Mouse (Mus musculus): Measurements from ENCODE around the gene Papss2.

Gene Papss2

DNA sequence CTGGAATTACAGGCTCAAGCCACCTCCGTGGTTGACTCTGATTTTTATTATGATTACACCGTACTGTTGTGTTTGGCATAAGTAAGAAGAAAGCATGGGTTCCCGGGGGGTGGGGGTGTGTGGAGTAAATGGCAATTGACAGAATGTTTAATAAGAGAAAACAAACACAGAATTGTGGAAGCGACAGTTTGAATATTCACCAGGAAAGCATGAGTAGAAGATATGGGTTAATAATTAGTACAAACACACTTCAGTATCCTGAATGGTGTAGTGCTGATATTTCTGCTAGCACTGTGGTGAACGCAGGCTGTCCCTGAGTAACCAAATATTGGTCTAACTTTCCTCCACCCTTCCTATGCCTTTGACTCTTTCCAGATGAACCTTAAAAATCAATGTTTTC lies 3.8 kb downstream of the Papss2 start:
- no peak for DNase-seq (ENCODE audit: low read depth, low spot score)

DNA sequence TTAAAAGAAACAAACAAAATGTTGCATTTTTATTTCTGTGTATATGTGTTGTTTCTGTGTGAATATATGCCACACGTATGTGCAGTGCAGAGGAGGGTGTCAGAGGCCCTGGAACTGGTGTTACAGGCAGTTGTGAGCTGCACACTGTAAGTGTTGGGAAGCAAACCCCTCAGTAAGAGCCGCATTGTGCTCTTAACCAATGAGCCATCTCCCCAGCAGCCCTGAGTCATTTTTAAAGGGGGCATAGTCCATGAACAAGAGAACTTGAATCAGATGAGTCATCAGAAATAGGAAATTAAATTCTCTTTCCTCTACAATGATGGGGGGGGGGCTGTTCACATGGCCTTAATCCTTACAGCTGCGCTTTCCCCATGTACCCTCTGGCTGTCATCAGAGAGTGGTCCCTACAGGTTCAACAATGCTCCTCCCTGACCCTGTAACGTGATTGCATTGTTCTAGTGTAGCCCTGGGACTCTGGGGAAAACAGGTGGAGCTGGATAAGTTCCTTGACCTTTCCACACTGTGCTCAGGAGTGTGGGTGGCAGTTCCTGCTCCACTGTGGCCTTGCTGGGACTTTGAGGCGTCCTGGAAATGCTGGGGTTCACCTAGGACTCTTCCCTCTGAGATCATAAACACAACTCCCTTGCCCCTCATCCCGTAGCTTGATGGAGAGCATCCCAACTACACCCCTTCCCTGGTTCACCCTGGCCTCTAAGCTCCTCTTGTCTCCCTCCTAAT lies 5.6 kb downstream of the Papss2 start:
- no peak for DNase-seq (ENCODE audit: low read depth, low spot score)

DNA sequence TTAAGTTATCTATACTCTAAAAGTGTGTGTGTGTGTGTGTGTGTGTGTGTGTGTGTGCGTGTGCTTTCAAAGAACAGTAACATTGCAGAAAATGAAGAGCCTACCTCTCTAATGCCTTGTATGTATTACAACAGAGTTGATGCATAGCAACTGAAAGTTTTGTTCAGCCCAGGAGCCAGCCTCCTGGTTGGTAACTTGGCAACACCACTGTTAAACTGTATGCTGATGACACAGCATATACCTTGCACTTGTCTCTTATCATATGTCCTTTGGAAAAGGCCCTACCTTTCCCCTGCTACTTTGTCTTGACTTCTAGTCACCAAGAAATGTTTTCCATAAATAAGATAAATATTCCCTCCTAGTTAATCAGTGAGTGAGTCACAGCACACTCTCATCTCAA lies 7.9 kb downstream of the Papss2 start:
- no peak for DNase-seq (ENCODE audit: low read depth, low spot score)

DNA sequence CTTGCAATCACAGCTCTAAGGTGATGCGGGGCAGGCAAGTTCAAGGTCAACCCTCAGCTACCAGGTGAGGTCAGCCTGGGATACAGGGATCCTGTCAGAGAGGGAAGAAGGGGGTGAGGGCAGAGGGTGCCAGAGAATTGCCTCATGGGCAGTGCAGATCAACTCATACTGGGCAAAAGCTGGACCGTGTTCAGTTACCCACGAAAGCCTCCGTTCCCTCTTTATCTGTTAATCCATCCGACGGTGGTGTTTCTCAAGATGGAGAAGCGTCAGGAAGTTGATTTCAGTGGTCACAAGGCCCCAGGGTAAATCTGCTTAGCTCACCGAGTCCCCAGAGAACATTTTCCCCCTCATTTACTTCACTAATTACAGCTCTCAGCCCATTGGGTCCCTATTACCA lies 8.5 kb downstream of the Papss2 start:
- no peak for DNase-seq (ENCODE audit: low read depth, low spot score)

DNA sequence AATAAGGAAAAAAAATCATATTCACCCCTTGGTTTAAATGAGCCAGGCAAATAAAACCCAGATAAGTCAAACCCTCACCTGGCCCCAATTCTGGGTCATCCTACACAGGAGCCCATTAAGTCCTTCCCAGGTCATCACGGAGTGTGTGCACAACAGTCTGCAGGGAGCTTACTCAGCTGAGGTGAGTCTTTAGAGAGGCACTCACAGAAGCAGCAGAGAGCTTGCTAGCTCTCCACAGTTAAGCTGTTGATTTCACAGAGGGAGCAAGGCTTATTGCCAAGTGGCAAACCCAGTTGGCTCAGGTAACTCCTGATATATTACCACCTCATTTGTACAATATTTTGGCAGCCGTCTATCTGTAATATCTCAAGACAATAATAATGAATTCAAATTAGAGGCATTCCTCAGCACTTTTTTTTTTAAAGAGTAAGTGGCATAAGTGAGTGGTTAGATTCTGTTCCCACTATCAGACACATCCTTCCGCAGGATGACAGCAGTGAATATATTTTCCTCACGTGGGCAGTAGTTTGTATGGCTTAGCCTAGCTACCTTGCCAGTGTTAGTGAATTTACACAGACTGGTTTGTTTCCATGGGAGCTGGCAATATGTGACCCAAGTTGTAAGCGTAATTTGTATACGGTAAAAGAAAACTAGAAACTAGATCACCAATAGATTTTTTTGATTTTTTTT lies 9.1 kb downstream of the Papss2 start:
- no peak for DNase-seq (ENCODE audit: low read depth, low spot score)

DNA sequence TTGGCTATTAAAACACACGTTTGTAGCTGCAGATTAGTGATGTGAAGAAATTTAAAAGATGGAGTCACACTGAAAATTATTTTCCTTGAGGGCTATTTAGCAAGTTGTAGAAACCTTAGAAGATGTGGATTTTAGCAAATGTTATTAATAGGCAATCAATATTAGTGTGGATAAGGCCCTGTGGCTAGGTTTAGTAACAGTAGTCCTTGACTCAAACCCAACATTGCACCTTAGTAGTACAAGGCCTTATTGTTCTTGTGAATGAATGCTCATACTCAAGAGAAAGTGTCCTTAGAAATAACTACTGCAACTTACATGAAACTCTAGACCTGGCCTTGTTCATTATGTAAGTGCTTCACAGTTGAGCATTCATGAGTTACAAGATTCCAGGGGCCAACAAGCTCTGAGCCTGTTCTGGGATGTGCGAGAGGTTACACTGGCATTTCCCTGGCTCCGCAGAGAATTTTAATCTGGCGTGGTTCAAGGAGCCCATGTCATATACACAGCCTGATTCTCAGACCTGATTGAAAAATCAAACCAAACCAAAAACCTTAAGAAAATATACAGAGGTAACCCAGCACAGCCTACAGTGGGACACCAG lies 10.7 kb downstream of the Papss2 start:
- no peak for DNase-seq (ENCODE audit: low read depth, low spot score)

DNA sequence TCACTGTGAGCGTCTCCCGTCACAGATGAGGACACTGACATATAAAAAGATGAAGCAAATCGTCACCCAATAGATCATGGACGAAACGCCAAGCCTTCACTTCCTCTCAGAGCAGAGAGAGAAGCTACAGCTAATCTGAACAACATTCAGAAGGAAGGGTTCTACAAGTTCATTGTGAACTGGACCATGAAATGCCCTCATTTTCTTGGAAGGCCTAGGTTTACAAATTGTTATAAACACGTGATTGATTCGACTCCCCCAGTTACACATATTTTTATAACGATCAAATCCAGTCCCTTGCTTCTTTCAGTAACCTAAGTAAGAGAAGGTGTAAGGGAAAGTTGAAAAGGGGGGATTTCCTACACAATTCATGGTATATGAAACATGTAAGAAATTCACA lies 11.4 kb downstream of the Papss2 start:
- no peak for DNase-seq (ENCODE audit: low read depth, low spot score)

DNA sequence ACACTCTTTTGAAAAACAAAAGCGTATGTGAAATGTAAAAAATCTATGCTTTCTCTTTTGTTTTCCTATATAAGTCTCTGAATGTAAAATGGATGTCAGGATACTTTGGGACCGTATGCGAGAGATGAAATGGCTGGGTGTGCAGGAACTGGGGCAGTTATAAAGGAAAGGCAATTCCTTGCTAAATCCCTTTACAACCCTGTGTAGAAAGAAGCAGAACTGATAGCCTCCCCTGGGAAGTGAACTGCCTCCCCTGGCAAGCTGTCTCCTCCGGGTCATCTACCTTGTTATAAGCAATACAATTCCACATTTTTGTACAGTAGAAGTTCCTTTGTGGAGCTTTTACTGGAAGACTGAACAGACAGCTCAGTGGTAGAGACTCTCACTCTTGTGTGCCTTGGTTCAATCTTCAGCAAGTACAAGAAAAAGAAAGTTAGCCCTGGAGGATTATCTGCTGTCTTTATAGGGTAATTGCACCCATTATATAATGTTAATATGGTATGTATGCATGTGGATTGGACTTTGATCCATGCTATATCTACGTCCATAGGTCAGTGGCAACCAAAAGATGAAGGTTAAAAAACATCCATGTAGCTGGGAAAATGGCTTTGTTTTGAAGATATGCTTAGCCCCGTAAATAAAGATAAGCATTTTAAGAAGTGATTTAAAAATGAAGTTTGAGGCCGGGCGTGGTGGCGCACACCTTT lies 15.9 kb downstream of the Papss2 start:
- DNase-seq (ENCODE audit: low read depth, low spot score) = no peak

DNA sequence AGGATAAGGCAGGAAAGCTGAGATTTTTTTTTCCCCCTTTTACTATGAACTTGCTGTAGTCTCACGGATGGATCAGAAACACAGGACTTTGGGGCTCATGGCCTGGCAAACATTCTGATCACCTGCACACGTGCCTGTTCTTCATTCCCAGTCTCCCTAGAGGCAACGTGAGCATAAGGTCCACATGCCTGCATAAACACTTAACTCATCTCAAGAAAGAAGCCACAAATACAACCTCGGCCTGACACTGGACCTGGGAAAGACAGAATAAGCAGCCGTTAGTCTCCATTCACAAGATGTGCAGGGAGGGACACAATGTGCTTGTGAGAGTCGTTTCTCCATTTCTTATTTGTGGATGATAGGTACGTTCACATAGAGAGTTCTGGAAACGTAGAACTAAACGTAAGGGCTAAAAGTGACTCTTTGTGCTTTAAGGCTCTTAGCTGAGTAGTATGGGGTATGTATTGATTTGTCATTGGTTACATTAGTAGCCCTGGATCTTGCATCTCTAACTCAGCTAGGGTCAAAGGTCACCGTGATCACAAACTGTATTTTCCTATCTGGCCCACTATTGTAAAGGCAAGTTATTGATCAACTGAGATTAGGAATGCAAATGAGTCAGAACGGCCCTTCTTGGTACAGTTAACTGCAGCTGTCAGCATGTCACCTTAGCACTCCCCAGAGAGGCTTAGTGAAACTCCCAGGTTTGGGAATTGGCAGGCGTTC lies 18.6 kb downstream of the Papss2 start:
- DNase-seq (ENCODE audit: low read depth, low spot score) = no peak

DNA sequence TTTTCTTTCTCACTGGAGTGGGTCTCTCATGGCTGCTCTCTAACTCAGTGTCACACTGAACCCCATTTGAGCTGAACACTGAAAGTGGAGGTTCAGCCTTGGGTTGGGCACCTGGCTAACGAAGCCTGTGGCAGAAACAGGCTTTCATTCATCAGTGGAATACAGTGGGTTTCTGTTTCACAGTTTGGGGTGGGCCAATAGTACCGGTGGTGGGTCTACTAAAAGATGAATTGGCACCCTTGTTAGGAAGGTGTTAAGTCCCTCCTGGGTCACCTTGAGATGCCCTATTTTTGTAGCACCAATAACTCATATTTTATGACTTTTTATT lies 19.1 kb downstream of the Papss2 start:
- no peak for DNase-seq (ENCODE audit: low read depth, low spot score)

DNA sequence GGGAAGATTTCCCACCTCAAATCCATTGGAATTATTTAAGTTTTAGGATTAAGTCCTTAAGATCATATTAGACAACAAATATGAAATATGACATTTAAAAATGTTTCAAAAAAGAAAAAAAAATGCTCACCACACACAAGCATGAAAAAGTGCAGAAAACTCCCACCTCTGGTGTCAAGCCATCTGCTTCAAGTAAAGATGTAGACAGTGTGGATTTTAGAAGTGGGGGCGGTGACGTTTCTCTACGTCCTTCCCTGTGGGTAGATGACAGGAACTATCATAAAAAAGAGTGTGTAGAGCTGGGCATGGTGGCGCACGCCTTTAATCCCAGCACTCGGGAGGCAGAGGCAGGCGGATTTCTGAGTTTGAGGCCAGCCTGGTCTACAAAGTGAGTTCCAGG lies 21.1 kb downstream of the Papss2 start:
- no peak for DNase-seq (ENCODE audit: low read depth, low spot score)

DNA sequence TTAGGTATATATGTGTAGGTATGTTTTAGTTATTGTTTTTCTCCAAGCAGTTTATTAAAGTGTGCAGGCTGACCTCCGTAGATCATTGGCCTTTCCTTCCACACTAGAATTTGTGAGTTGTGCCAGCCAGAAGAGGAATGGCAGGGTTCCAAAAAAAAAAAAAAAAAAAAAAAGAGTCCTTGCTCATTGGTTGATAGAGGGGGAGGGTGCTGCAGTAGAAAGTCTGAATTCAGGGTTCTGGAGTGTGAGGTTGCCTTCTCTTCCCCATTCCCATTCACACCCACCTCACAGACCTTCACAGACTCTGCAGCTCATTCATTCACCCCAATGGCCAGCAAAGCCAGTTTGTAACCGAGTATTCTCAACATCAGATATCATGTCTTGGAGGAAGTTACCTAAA lies 24.1 kb downstream of the Papss2 start:
- no peak for DNase-seq (ENCODE audit: low read depth, low spot score)

DNA sequence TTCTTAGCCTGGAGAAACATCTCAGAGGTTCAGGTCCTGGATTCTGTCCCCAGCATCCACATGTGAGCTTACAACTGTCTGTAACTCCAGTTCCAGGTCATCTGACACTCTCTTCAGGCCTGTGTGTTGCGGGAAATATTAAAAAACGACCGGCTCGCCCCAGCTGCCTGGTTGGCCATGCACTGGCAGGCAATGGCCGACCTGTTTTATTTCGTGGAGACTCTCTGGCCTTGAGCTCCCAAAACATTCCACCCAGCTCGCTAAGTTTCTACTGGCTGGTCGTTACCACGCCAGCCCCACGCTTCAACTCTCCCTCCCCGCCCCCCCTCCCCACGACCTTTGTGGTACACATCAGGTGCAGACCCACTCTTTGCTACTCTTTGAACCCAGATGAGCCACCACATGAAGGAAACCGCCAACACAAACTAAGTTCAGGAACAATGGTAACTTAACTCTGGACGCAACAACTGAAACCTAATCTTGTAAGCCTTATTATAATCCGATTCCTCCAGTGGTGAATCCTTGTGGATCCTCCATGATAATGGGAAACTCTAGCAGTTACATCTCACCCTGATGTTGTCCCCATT lies 25.4 kb downstream of the Papss2 start:
- no peak for DNase-seq (ENCODE audit: low read depth, low spot score)

DNA sequence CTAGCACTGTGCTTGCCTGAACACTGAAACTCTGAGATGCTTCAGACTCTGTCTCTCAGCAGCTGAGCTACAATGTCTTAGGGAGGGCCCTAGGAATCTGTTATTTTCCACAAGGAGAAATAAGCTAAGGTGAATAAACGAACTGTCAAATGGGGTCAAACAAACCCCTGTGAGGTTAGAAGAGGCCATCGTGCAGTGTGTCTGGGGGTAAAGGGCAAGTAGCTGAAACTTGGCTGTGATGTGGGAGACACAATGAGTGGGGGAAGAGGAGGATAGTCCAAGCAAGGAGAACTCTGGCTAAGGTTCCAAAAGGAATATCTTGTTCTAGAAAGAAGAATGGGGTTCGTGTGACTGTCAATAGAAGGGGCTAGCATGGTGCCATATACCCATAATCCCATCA lies 26.6 kb downstream of the Papss2 start:
- DNase-seq (ENCODE audit: low read depth, low spot score) = no peak

DNA sequence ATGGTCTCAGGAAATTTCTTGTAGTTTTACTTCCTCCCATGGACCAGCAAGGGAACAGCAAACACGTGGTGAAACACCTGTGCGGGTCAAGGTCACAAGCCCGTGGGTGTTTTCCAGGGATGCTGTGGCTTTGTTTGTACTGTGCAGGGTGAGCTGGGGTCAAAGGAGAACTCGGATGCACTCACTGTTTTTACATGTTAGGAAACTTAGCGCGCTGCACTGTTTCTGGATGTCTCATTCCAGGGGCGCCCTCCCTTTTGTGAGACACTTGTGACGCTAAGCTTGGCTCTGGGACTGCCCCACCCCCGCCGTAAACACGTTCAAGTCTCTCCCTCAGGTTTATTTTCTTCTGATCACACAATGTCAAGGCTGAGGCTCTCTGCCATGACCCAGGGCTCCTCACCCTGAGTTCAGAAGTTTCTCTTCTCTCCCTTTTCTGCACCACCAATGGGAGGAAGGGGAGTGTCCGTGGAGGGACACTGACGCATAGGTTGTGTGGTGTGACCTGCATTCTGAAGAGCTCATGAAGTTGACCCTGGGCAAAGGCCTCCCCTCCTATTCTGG lies 31.3 kb downstream of the Papss2 start:
- no peak for DNase-seq (ENCODE audit: low read depth, low spot score)

DNA sequence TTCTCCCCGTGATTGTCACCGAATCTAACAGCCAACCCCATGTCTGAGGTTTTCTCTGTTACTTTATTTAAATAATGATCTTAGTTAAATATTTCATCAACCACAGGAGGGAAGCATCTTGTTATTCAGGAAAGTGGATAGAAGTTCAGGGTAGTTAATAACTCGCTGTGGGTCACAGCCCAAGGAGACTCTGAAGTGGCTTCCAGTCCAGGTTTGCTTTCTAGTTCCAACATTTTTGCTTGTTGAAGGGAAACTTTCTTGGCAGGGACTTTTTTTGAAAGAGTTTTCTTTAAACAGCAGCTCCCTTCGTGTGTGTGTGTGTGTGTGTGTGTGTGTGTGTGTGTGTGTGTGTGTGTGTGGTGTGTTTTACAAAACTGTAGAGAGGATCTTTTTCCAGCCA lies 32.0 kb downstream of the Papss2 start:
- no peak for DNase-seq (ENCODE audit: low read depth, low spot score)

DNA sequence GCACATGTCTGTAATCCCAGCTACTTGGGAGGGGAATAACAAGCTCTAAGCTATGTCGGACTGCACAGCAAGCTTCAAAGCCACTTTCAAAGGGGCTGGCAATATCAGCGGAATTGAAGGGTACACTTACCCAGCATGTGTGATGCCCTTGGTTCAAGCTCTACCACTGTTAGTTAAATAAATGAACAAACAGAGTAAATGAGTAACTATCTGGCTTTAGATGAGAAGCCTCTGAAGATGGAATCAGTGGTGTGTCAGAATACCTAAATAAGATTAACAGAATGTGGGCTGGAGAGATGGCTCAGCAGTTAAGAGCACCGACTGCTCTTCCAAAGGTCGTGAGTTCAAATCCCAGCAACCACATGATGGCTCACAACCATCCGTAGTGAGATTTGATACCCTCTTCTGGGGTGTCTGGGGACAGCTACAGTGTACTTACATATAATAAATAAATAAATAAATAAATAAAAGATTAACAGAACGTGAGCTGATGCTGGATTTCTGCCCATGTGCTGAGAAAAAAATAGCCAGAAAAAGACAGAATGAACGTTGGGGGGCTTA lies 33.1 kb downstream of the Papss2 start:
- DNase-seq (ENCODE audit: low read depth, low spot score) = no peak

DNA sequence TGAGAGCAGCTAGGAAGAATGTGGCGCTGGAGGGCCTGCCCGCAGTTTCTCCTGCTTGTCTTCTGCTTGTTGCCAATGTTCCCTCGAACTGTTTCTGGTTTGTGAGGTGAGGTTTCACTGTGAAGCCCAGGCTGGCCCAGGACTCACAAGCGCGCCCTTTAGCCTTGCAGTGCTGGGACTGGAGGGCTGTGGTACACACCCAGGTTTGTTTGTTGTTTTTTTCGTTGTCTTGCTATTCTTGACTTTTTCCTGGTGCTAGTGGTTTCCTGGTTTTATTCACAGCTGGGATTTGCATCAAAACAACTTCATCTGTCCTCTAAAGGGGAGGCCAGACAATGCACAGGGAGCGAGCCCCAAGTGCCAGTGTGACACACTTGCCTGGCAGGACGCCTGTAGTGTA lies 39.3 kb downstream of the Papss2 start:
- DNase-seq (ENCODE audit: low read depth, low spot score) = no peak

DNA sequence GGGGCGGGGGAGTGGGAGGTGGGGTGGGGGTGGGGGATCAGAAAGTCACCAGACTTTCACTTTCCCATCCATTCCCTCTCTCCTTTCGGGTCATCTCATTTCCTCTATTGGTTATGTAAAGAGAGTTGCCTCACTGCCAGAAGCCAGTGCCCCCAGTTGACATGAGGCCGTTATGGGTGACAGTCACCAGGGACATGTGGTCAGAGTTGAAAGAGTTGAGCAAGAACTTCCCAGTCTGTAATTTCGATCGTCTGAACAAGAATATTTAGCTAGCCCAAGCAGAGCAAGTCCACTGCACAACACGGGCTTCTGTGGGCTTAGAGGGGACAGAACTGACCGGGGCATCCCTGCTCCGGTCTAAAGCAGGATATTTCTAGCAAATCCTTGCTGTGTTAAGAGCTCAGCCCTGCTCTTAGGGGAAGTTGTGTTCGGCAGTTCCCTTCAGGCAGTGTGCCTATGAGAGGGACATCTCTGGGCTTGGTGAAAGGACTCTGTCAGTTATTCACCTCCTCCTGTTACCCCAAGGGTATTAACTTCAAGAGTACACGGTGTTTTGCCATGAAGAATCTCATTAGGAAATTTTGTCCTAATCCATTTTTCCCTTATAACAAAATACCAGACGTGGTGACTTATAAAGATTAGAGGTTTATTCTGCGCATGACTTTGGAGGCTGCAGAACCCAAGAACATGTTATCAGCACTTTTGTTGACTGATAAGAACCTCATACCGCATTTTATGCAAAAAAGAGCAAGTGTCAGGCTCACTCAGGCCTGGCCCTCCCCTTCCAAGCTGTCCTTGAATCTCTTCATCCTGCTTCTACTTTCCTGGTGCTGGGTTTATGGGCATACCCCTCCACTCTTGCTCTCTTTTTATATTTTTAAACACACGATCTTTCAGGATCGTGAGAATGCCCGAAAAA lies 42.0 kb downstream of the Papss2 start:
- DNase-seq (ENCODE audit: low read depth, low spot score) = no peak

All from brain, embryonic 18.5 days (tissue).